Mouse (Mus musculus): ENCODE measurements around the gene Skap1.

Skap1 gene

DNA sequence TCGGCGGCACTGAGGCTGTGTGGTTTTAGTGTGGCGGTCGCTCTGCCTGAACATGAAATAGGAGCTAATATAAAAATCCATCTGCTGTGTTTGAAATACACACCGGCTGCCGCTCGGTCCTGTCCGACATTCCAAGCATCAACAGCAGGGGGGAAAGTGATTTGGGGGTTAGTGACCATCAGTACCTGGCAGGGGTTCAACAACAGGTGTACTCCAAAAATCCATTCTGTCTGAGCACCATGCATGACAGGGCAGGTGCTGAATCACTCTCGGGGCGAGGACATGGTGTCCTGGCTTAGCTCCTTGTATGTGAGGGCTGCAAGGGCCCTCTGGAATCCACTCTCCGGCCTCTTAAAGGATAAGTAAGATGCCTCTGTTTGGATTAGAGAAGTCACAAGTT lies 272.0 kb downstream of the Skap1 start:
- no peak for DNase-seq (ENCODE audit: low read depth, low spot score)
- 0 out of 2 replicates have a peak, but pooled peaks cover 2% of the 10 kb centered on the region for H3K27me3 ChIP-seq (ENCODE audit: control insufficient read depth, insufficient read depth, low read length, poor library complexity, severe bottlenecking)
- no peaks in the 10 kb centered on the region for H3K36me3 ChIP-seq (ENCODE audit: control insufficient read depth, insufficient read depth, low read length, poor library complexity, severe bottlenecking)

DNA sequence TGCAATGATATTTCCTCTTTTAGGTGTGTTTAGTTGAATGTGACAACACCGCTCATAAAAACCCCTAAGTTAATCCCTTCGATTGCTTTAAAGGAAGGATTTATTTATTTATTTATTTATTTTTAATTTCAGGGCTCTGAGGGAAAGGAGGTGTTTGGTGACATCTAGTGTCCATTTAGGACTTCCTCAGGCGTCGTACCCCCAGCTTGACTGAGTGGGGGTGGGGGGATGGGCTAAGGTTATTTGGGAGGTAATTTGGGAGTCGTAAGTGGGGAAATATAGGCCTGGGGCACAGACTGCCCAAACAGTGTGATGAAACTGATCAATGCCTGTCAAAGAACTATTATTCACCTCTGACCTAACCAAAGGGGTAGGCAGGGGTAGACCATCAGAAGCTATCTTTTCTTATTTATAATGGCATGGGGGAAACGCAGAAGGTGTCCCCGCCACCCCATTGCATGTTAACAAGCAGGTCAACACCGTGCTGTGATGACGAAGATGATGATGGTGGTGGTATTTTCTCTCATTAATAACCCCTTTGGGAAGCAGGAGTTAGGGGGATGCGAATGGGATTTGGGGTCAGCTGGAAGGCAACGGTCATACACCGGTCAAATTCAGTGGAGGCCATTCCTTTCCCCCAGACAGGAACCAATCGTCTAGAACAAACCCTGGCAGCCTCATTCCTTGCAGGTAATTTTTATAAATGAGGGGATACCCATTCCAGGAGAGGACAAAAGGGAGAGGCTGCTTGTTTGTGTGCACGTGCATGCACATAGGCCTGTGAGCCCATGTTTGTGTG lies 273.5 kb downstream of the Skap1 start:
- no peak for DNase-seq (ENCODE audit: low read depth, low spot score)

DNA sequence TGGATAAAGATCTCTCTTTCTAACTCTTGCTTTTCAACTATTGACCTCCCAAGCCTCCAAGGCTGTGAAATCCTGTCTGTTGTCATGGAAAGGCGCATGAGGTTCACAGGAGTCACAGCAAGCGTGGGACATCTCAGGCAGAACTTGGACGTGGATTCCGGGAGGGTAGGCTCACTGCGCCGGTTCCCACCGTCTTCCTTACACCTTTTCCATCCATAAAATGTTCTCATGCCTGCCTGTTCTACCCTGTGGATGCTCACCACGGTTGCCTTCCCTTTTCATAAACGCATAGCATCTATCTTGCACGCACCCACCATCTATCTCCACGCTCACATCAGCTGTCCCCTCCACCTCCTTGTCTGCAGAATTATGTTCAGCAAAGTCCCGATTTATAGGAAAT lies 276.4 kb downstream of the Skap1 start:
- Histone ChIP-seq H3K27me3 (ENCODE audit: control insufficient read depth, insufficient read depth, low read length, poor library complexity, severe bottlenecking) (no peaks in the 10 kb centered on the region), H3K36me3 (ENCODE audit: control insufficient read depth, insufficient read depth, low read length, poor library complexity, severe bottlenecking) (no peaks in the 10 kb centered on the region)
- DNase-seq (ENCODE audit: low read depth, low spot score) = no peak

More for the DNA sequence above, 273.5 kb downstream of the Skap1 start:
- Histone ChIP-seq H3K36me3 (ENCODE audit: control insufficient read depth, insufficient read depth, low read length, poor library complexity, severe bottlenecking) (no peaks in the 10 kb centered on the region), H3K27me3 (ENCODE audit: control insufficient read depth, insufficient read depth, low read length, poor library complexity, severe bottlenecking) (0 out of 2 replicates have a peak, but pooled peaks cover 2% of the 10 kb centered on the region)

GRCm38 (mm10) chr11:96741995-96742394 lies 277.6 kb downstream of the Skap1 start:
- H3K27me3 ChIP-seq (ENCODE audit: control insufficient read depth, insufficient read depth, low read length, poor library complexity, severe bottlenecking) = no peaks in the 10 kb centered on the region
- no peak for DNase-seq (ENCODE audit: low read depth, low spot score)
- no peaks in the 10 kb centered on the region for H3K36me3 ChIP-seq (ENCODE audit: control insufficient read depth, insufficient read depth, low read length, poor library complexity, severe bottlenecking)

- Histone ChIP-seq H3K27me3 (ENCODE audit: control insufficient read depth, insufficient read depth, low read length, poor library complexity, severe bottlenecking) (no peaks in the 10 kb centered on the region), H3K36me3 (ENCODE audit: control insufficient read depth, insufficient read depth, low read length, poor library complexity, severe bottlenecking) (no peaks in the 10 kb centered on the region)
- DNase-seq (ENCODE audit: low read depth, low spot score) = no peak
Measured at GRCm38 (mm10) chr11:96743000-96743399, 278.6 kb downstream of the Skap1 start.

DNA sequence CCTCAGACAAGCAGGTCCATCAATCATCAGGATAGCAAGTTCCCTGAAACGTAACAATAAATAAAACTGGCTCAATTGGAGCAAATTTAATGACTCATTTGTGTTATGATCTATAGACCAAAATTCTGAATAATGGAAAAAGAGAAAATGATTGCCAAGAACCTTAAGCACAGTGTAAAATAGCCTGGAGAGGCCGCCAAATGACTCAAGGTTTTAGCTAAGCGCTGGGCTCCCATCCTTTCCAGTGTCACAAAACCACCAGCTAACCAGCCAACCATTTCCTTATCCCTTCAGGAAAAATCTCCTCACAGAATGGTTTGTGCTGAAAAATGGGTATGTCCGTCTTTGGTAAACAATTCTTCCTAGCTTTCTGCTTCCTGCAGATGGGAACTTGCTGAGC lies 279.5 kb downstream of the Skap1 start:
- no peaks in the 10 kb centered on the region for H3K36me3 ChIP-seq (ENCODE audit: control insufficient read depth, insufficient read depth, low read length, poor library complexity, severe bottlenecking)
- H3K27me3 ChIP-seq (ENCODE audit: control insufficient read depth, insufficient read depth, low read length, poor library complexity, severe bottlenecking) = no peaks in the 10 kb centered on the region
- DNase-seq (ENCODE audit: low read depth, low spot score) = no peak

GRCm38 (mm10) chr11:96746648-96747047 lies 282.3 kb downstream of the Skap1 start:
- H3K27me3 ChIP-seq (ENCODE audit: control insufficient read depth, insufficient read depth, low read length, poor library complexity, severe bottlenecking) = no peaks in the 10 kb centered on the region
- no peak for DNase-seq (ENCODE audit: low read depth, low spot score)

DNA sequence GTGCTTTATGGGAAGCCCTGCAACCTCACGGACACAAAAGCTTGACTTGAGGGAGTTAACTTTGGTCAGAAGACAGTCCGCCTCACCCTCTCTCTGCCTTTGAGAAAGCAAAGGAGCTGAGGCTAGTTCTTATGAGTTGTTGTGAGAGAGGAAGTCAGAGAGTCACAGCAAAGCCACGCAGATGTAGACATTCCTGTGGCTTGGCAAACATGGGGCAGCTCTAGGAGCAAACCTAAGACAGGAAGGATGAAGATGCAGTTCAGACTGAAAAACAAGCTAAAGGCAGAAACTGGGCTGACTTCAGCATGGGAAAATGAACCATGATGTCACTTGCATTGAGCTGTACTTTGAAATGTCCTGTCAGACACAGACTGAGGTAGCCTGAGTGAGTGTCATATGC lies 283.2 kb downstream of the Skap1 start:
- DNase-seq (ENCODE audit: low read depth, low spot score) = no peak
- no peaks in the 10 kb centered on the region for H3K27me3 ChIP-seq (ENCODE audit: control insufficient read depth, insufficient read depth, low read length, poor library complexity, severe bottlenecking)
- H3K36me3 ChIP-seq (ENCODE audit: control insufficient read depth, insufficient read depth, low read length, poor library complexity, severe bottlenecking) = no peaks in the 10 kb centered on the region

More at GRCm38 (mm10) chr11:96746648-96747047, 282.3 kb downstream of the Skap1 start:
- H3K36me3 ChIP-seq (ENCODE audit: control insufficient read depth, insufficient read depth, low read length, poor library complexity, severe bottlenecking) = no peaks in the 10 kb centered on the region

- no peaks in the 10 kb centered on the region for H3K27me3 ChIP-seq (ENCODE audit: control insufficient read depth, insufficient read depth, low read length, poor library complexity, severe bottlenecking)
- no peaks in the 10 kb centered on the region for H3K36me3 ChIP-seq (ENCODE audit: control insufficient read depth, insufficient read depth, low read length, poor library complexity, severe bottlenecking)
- no peak for DNase-seq (ENCODE audit: low read depth, low spot score)
Measured at GRCm38 (mm10) chr11:96755298-96755697, 290.9 kb downstream of the Skap1 start.

- Histone ChIP-seq H3K36me3 (ENCODE audit: control insufficient read depth, insufficient read depth, low read length, poor library complexity, severe bottlenecking) (no peaks in the 10 kb centered on the region), H3K27me3 (ENCODE audit: control insufficient read depth, insufficient read depth, low read length, poor library complexity, severe bottlenecking) (no peaks in the 10 kb centered on the region)
- no peak for DNase-seq (ENCODE audit: low read depth, low spot score)
Measured at GRCm38 (mm10) chr11:96757421-96757820, 293.0 kb downstream of the Skap1 start.

DNA sequence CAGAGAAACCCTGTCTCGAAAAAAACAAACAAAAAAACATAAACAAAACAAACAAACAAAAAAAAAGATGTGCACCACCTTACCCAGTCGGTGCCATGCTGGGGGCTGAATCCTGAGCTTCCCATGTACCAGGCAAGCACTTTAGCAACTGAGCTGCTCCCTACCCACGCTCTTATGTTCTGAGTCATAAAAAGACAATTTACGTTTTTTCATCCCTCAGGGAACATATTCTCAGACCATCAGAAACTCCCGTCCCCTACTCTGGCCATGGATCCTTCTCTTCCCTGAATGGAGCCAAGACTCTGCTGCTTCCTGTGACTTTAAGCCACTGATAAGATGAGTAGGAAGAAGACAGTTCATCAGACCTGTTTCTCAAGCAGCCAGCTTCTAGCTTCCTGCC lies 294.0 kb downstream of the Skap1 start:
- H3K27me3 ChIP-seq (ENCODE audit: control insufficient read depth, insufficient read depth, low read length, poor library complexity, severe bottlenecking) = no peaks in the 10 kb centered on the region
- DNase-seq (ENCODE audit: low read depth, low spot score) = no peak
- H3K36me3 ChIP-seq (ENCODE audit: control insufficient read depth, insufficient read depth, low read length, poor library complexity, severe bottlenecking) = no peaks in the 10 kb centered on the region

- Histone ChIP-seq H3K27me3 (ENCODE audit: control insufficient read depth, insufficient read depth, low read length, poor library complexity, severe bottlenecking) (no peaks in the 10 kb centered on the region), H3K36me3 (ENCODE audit: control insufficient read depth, insufficient read depth, low read length, poor library complexity, severe bottlenecking) (no peaks in the 10 kb centered on the region; the same call in 1 of the 2 replicates)
- peak; percentile 89 for DNase-seq (ENCODE audit: low read depth, low spot score)
Measured at GRCm38 (mm10) chr11:96760042-96760441, 295.6 kb downstream of the Skap1 start.

- no peaks in the 10 kb centered on the region; the same call in 1 of the 2 replicates for H3K36me3 ChIP-seq (ENCODE audit: control insufficient read depth, insufficient read depth, low read length, poor library complexity, severe bottlenecking)
- no peak for DNase-seq (ENCODE audit: low read depth, low spot score)
- H3K27me3 ChIP-seq (ENCODE audit: control insufficient read depth, insufficient read depth, low read length, poor library complexity, severe bottlenecking) = no peaks in the 10 kb centered on the region
Measured at GRCm38 (mm10) chr11:96761984-96762383, 297.6 kb downstream of the Skap1 start.

GRCm38 (mm10) chr11:96762742-96763470 lies 298.5 kb downstream of the Skap1 start:
- Histone ChIP-seq H3K36me3 (ENCODE audit: control insufficient read depth, insufficient read depth, low read length, poor library complexity, severe bottlenecking) (no peaks in the 10 kb centered on the region; the same call in 1 of the 2 replicates), H3K27me3 (ENCODE audit: control insufficient read depth, insufficient read depth, low read length, poor library complexity, severe bottlenecking) (no peaks in the 10 kb centered on the region)
- no peak for DNase-seq (ENCODE audit: low read depth, low spot score)

Data from splenic B cell, adult 2 months (primary cell).